Mouse (Mus musculus) intestine, embryonic 16.5 days (tissue): ENCODE measurements at regions not wholly inside any gene's neighbourhood (a gene's known extent, or its start where the extent isn't known, plus 50 kb on each side); places are given as distances from the start of the nearest gene placed in this dataset.
"Not testable (repeated sequence)": the region's sequence is repeated elsewhere in the genome, so short reads cannot be mapped to it uniquely, and the experiment has no call there.

ENCODE experiments used
- ATAC-seq: fragments of 200-750 bp; cut with Nextera tagmentation; 2 replicates; pipeline ENCODE4 v1.8.0; 2017; ENCODE audit warnings: moderate TSS enrichment, moderate library complexity
- H3K27ac ChIP-seq: fragments of 300-500 bp; sonication (generic); 2 replicates; pipeline ENCODE4 v1.5.1; 2014; ENCODE audit warnings: mild to moderate bottlenecking, low read length
- H3K27me3 ChIP-seq: fragments of 300-500 bp; sonication (generic); replicated peaks from 2 replicates; pipeline ENCODE4 v1.6.1; 2014; ENCODE audit warnings: low read length, control low read depth, mixed read lengths; ENCODE audit not compliant: control insufficient read depth, insufficient read depth
- H3K36me3 ChIP-seq: fragments of 300-500 bp; sonication (generic); 2 replicates; pipeline ENCODE4 v1.6.1; 2014; ENCODE audit warnings: low read length, control low read depth; ENCODE audit not compliant: control insufficient read depth, insufficient read depth
- H3K4me1 ChIP-seq: fragments of 300-500 bp; sonication (generic); 2 replicates; pipeline ENCODE4 v1.6.1; 2014; ENCODE audit warnings: low read length, control low read depth, mixed read lengths; ENCODE audit not compliant: control insufficient read depth, insufficient read depth
- H3K4me2 ChIP-seq: fragments of 300-500 bp; sonication (generic); 2 replicates; pipeline ENCODE4 v1.6.1; 2014; ENCODE audit warnings: low read depth, low read length, control low read depth
- H3K4me3 ChIP-seq: fragments of 300-500 bp; sonication (generic); 2 replicates; pipeline ENCODE4 v1.5.1; 2014; ENCODE audit warnings: mild to moderate bottlenecking, low read length
- H3K9ac ChIP-seq: fragments of 300-500 bp; sonication (generic); 2 replicates; pipeline ENCODE4 v1.6.1; 2014; ENCODE audit warnings: low read depth, low read length
- H3K9me3 ChIP-seq: fragments of 300-500 bp; sonication (generic); 2 replicates; pipeline ENCODE4 v1.6.1; 2016; ENCODE audit warnings: low read length, control low read depth; ENCODE audit not compliant: control insufficient read depth
- WGBS: fragments of 180-500 bp; shearing (Covaris S2); extraction: QIAGEN DNeasy Blood & Tissue Kit; methylation state at CpG from one replicate; pipeline ENCODE4 v1.1.7; 2014; 5-methylcytosine and 5-hydroxymethylcytosine counted together

DNA sequence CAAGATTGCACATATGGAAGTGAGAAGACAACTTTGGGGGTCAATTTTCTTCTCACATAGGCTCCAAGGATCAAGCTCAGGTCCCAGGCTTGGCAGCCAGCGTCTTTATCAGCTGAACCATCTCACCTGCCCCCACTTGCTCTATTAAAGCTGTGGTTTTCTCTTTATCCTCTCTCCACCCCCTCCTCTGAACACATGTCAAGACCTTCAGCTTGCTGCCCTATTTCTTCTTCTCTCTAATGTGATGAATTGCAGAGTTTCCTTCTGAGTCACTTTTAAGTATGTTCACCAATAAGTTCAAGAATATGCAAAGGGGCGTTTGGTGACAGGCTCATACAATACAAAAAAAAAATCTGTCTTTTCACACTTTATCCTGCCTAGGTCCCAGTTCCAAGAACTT is 128.8 kb downstream of the Sptssa start:
- Histone ChIP-seq H3K27ac (no peak overlapping the region), H3K9me3 (no peaks in the 10 kb centered on the region), H3K27me3 (no peaks in the 10 kb centered on the region), H3K9ac (no peak overlapping the region), H3K4me3 (no peak overlapping the region), H3K4me2 (no peak overlapping the region), H3K36me3 (no peaks in the 10 kb centered on the region), H3K4me1 (no peaks in the 10 kb centered on the region)
- ATAC-seq, result no peak
- 72% methylated on average over 2 of the region's 2 CpGs for WGBS

DNA sequence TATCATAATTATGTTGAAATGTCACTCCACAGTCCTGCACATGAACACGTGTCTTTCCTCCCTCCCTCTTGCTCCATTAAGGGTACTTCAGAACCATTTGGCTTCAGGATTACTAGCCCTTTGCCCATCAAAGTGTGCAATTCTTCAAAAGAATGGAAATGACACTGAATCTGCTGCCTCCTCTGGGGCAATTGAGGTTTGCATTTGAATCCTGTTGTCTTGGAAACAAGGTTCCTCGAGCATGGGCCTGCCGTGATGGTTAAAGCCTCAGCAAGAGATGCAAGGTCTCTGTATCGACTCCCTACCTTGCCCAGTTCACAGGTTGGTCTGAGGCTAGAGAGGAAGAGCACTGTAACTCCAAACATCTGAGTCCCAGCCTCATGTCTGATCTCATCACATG is 136.0 kb downstream of the Sptssa start:
- no peaks in the 10 kb centered on the region for H3K9me3 ChIP-seq
- H3K4me3 ChIP-seq, result no peak overlapping the region
- H3K9ac ChIP-seq, result no peak overlapping the region
- H3K27ac ChIP-seq, result no peak overlapping the region
- 59% methylated on average over 4 of the region's 4 CpGs for WGBS
- H3K27me3 ChIP-seq, result no peaks in the 10 kb centered on the region
- H3K4me2 ChIP-seq, result no peak overlapping the region
- no peak for ATAC-seq
- no peaks in the 10 kb centered on the region for H3K36me3 ChIP-seq
- peaks cover 9% of the 10 kb centered on the region; the same call in 1 of the 2 replicates for H3K4me1 ChIP-seq

DNA sequence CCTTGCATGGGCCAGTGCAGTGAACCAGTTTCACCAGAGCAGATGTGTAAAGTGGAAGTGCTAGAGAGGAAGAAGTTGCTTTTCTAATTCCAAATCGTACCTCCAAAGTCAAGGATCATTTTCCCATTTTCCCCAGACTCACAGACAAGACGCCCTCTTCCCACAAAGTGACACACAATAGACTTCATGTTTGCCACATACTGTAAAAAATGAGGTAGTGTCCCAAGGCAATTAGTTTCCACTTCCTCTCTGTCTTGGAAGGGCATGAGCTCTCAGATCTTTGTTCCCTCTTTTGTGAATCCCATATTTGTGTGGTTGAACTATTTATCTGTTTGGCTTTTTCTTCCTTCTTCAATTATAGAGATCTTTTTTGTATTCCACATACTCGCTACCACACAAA is 137.0 kb downstream of the Sptssa start:
- no peaks in the 10 kb centered on the region for H3K27me3 ChIP-seq
- H3K27ac ChIP-seq, result no peak overlapping the region
- 71% methylated on average over 3 of the region's 3 CpGs for WGBS
- H3K9me3 ChIP-seq, result no peaks in the 10 kb centered on the region
- no peak for ATAC-seq
- peaks cover 9% of the 10 kb centered on the region; the same call in 1 of the 2 replicates for H3K4me1 ChIP-seq
- H3K36me3 ChIP-seq, result no peaks in the 10 kb centered on the region
- no peak overlapping the region for H3K9ac ChIP-seq
- no peak overlapping the region for H3K4me3 ChIP-seq
- no peak overlapping the region for H3K4me2 ChIP-seq

DNA sequence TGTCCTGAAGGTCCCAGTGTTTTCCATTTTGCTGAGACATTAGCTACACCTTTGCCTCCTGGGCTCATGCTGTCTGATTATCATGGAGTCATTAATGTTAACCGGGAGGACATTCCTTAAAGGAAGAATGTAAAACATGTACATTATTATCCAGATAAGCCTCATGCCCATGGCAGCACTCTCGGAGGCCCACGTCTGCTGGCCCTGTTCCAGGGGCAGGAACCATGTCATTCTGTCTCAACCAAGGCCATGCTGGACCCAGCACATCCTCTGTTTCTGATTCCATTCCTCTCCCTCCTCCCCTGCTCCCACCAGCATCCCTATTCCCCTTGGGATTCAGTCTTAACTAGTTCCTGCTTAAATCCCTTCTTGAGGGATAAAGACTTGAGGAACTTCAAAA is 139.1 kb downstream of the Sptssa start:
- no peak overlapping the region for H3K4me3 ChIP-seq
- peaks cover 9% of the 10 kb centered on the region; the same call in 1 of the 2 replicates for H3K4me1 ChIP-seq
- no peaks in the 10 kb centered on the region for H3K27me3 ChIP-seq
- no peaks in the 10 kb centered on the region for H3K36me3 ChIP-seq
- no peak overlapping the region for H3K27ac ChIP-seq
- H3K4me2 ChIP-seq, result no peak overlapping the region
- no peak overlapping the region for H3K9ac ChIP-seq
- H3K9me3 ChIP-seq, result no peaks in the 10 kb centered on the region
- 36% methylated on average over 3 of the region's 3 CpGs for WGBS
- ATAC-seq, result peak; percentile 50; the same call in 1 of the 2 replicates

DNA sequence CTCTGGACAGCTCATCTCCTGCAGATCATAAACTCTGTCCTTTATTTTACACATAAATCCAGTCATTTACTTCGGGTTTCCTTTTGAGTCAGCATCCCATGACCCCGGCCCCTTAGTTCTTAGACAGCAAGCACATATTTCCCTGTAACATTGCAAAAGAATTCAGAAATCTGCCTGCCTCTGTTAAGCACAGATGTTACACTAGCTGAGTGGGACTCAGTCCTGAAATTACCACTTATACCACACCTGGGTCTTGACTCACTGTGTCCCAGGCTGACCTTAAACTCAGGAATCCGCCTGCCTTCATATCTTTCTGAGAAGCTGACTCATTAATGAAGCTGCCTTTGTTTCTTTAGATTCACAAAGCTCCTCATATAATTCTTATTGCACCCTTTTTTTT is 139.9 kb downstream of the Sptssa start:
- Histone ChIP-seq H3K4me3 (no peak overlapping the region), H3K9me3 (no peaks in the 10 kb centered on the region), H3K27me3 (no peaks in the 10 kb centered on the region), H3K36me3 (no peaks in the 10 kb centered on the region), H3K27ac (peak overlapping the region; percentile 52; the same call in 1 of the 2 replicates), H3K4me1 (peaks cover 9% of the 10 kb centered on the region; the same call in 1 of the 2 replicates), H3K9ac (no peak overlapping the region), H3K4me2 (no peak overlapping the region)
- ATAC-seq, result peak; percentile 26; the same call in 1 of the 2 replicates
- 50% methylated on average over 3 of the region's 3 CpGs for WGBS

DNA sequence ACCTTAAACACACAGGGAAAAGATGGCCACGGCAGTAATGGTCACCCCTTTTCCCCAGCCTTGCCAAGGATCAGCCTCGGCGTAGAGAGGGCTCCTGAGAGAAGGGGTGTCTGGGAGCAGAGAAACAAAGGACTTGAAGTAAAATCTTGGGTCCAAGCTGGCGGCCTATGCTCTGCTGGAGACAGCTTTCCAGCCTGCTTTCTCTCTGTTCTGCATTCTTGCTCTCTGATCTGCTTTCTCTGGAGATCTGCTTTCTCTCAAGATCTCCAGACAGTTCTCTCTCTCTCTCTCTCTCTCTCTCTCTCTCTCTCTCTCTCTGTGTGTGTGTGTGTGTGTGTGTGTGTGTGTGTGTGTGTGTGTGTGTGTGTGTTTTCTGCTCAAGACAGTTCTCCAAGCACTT is 140.3 kb downstream of the Sptssa start:
- not testable (repeated sequence) for H3K9me3 ChIP-seq, H3K4me3 ChIP-seq, H3K4me1 ChIP-seq, H3K4me2 ChIP-seq, H3K9ac ChIP-seq, H3K27me3 ChIP-seq, H3K36me3 ChIP-seq
- peak overlapping the region; percentile 87 for H3K27ac ChIP-seq
- 30% methylated on average over 4 of the region's 4 CpGs for WGBS
- ATAC-seq, result peak; percentile 58; the same call in 1 of the 2 replicates

DNA sequence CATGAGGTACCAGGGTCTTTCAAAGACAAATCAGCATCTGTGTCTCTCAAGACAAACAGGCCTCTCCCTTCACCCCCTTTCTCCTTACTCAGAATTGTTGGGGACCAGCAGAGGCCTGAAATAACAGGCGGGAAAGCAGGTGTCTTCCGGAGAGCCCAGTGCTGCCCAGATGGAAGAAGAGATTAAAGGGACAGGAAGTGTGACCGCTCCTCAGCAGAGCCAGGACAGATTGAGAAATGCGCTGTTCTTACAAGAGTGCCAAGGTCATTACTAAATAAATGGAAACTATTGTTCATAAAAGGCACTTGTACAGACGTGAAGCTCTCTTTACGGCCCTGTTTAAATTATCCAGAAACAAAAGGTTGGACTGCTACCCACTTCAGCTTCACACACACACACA is 146.5 kb downstream of the Sptssa start:
- WGBS, result 22% methylated on average over 6 of the region's 6 CpGs
- Histone ChIP-seq H3K9ac (no peak overlapping the region), H3K27ac (peak overlapping the region; percentile 64), H3K27me3 (no peaks in the 10 kb centered on the region), H3K36me3 (no peaks in the 10 kb centered on the region), H3K4me3 (no peak overlapping the region), H3K9me3 (no peaks in the 10 kb centered on the region), H3K4me2 (no peak overlapping the region), H3K4me1 (peaks cover 4% of the 10 kb centered on the region)
- ATAC-seq, result 0 out of 2 replicates have a peak, but pooled peaks have one; percentile 53

DNA sequence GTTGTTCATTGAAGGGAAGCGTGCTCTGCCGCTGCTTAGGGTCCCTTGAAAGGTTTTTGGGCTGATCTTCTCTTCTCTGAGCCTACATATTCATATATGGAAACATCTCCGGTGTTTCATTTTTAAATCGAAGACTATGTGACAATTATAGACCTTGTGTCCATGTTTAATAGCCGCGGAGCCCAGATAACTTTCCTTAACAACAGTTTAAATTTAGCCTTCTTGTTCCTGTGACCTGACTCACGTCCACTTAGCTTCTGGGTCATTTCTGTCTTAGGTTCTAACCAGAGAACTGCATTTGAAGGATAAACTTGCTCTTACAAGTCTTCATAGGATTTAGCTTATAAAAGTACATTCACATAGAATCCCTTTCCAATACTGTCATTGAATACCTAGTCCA is 153.6 kb downstream of the Sptssa start:
- no peak for ATAC-seq
- H3K4me1 ChIP-seq, result no peaks in the 10 kb centered on the region
- WGBS, result 88% methylated on average over 7 of the region's 7 CpGs
- H3K4me2 ChIP-seq, result no peak overlapping the region
- no peak overlapping the region for H3K9ac ChIP-seq
- no peaks in the 10 kb centered on the region for H3K27me3 ChIP-seq
- H3K4me3 ChIP-seq, result no peak overlapping the region
- H3K27ac ChIP-seq, result no peak overlapping the region
- H3K9me3 ChIP-seq, result no peaks in the 10 kb centered on the region
- H3K36me3 ChIP-seq, result no peaks in the 10 kb centered on the region

DNA sequence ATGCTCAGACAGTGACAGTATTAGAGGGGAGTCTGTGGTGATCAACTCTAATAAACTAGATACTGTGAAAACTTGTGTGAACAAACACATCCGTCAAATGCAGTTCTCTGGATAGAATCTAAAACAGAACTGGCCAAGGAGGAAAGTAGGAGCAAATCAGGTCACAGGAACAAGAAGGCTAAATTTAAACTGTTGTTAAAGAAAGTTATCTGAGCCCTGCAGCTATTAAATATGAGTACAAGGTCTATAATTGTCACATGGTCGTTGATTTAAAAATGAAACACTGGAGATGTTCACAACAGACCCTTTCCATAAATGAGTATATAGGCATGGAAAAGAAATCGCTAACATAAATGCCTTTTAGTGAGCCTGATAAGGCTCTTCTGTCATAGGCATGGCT is 156.4 kb downstream of the Sptssa start:
- H3K36me3 ChIP-seq, result no peaks in the 10 kb centered on the region
- no peaks in the 10 kb centered on the region for H3K9me3 ChIP-seq
- no peak overlapping the region for H3K4me2 ChIP-seq
- H3K27me3 ChIP-seq, result no peaks in the 10 kb centered on the region
- H3K4me1 ChIP-seq, result 0 out of 2 replicates have a peak, but pooled peaks cover 2% of the 10 kb centered on the region
- WGBS, result 58% methylated on average over 3 of the region's 3 CpGs
- H3K4me3 ChIP-seq, result no peak overlapping the region
- no peak overlapping the region for H3K9ac ChIP-seq
- no peak overlapping the region for H3K27ac ChIP-seq
- ATAC-seq, result no peak

DNA sequence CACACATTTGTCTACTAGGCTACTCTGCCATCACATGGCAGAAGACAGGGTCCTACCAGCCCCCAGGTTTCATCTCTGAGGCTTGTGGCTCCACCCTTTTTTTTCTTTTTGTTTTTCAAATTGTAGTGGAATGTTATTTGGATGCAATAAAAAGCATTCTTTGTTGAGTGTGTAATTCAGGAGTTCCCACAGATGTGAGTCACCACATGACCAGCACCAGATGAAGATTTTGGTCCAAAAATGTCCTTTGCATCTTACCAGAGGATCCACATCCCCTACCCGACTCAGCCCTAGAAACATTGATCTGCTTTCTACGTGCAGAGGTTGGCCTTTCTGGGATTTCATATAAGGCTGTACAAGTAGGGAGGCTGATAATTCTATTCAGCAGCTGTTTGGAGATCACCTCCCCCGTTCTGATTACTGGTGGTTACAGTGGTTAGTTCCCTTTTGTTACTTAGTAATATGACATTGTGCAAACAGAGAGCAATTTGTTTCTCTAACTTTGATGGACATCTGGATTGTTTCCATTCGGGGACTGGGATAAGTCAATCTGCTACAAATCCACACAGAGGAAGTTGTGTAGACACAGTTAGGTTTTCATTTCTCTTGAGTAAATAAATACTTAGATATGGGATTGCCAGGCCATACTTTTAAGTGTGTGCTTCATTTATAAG is 160.5 kb downstream of the Sptssa start:
- no peak overlapping the region for H3K4me3 ChIP-seq
- no peaks in the 10 kb centered on the region for H3K27me3 ChIP-seq
- no peaks in the 10 kb centered on the region for H3K36me3 ChIP-seq
- no peak overlapping the region for H3K9ac ChIP-seq
- no peaks in the 10 kb centered on the region for H3K9me3 ChIP-seq
- WGBS, result 39% methylated on average over 4 of the region's 4 CpGs
- no peak for ATAC-seq
- no peak overlapping the region for H3K4me2 ChIP-seq
- H3K27ac ChIP-seq, result peak overlapping the region; percentile 15; the same call in 1 of the 2 replicates
- H3K4me1 ChIP-seq, result peaks cover 14% of the 10 kb centered on the region; the same call in 1 of the 2 replicates
